Mouse (Mus musculus) ES-Bruce4 (cell line): ENCODE measurements around the gene Sec61g.

Experiments used
- CTCF ChIP-seq: IDR thresholded peaks from one replicate; pipeline ENCODE4 v1.8.1; 2011; ENCODE audit warnings: low read depth, low read length
- POLR2A ChIP-seq: IDR thresholded peaks from one replicate; pipeline ENCODE4 v1.8.1; 2011; ENCODE audit warnings: low read length; ENCODE audit not compliant: insufficient read depth

DNA sequence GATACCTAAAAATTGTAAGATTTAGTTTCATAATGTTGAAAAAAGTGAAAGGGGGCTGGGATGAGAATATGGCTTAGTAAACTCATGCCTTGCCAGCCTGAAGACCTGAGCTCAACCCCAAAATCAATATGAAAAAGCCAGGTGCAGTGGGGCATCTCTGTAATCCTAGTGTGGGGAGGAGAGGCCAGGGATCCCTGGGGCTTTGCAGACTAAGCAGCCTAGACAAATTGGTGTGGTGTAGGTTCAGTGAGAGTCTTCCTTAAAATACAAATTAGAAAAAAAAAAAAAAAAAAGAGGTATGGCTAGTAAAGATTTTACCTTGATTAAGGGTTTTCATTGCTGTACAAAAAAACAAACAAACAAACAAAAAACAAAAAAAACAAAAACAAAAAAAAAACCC lies 20.6 kb upstream of the Sec61g start:
- TF ChIP-seq POLR2A (no peak), CTCF (no peak)
